Mouse (Mus musculus): Measurements from ENCODE around the gene Mmp11. TPM values are rescaled to one million over a fixed set of nuclear protein-coding genes. Genes with fewer than 3 reads are reported as not detected.
"Not testable (repeated sequence)": the region's sequence is repeated elsewhere in the genome, so short reads cannot be mapped to it uniquely, and the experiment has no call there.

The Mmp11 gene
- polyA plus RNA-seq, 1 experiment from 2014 or later = 245 TPM

- Histone ChIP-seq H3K27me3 (no peaks in the 10 kb centered on the region), H3K4me1 (peaks cover 25% of the 10 kb centered on the region), H3K9ac (no peak overlapping the region), H3K4me2 (no peak overlapping the region), H3K4me3 (no peak overlapping the region), H3K9me3 (no peaks in the 10 kb centered on the region), H3K36me3 (peaks cover 6% of the 10 kb centered on the region; the same call in 1 of the 2 replicates), H3K27ac (no peak overlapping the region)
- no peak for ATAC-seq (ENCODE audit: insufficient number of reproducible peaks, low FRiP score, low TSS enrichment, low read depth)
- WGBS = 43% methylated on average over 8 of the region's 8 CpGs
Measured at GRCm38 (mm10) chr10:75889406-75890153, 46.7 kb downstream of the Mmp11 start.

GRCm38 (mm10) chr10:75887504-75887903 lies 48.8 kb downstream of the Mmp11 start:
- not testable (repeated sequence) for H3K36me3 ChIP-seq; H3K27me3 ChIP-seq; H3K9me3 ChIP-seq; H3K27ac ChIP-seq; H3K4me2 ChIP-seq; H3K4me3 ChIP-seq; H3K9ac ChIP-seq; ATAC-seq (ENCODE audit: insufficient number of reproducible peaks, low FRiP score, low TSS enrichment, low read depth)
- peaks cover 15% of the 10 kb centered on the region for H3K4me1 ChIP-seq
- 81% methylated on average over 5 of the region's 5 CpGs for WGBS

- WGBS = 93% methylated on average over 8 of the region's 8 CpGs
- no peak overlapping the region for H3K4me2 ChIP-seq
Measured at GRCm38 (mm10) chr10:75884742-75885141, 51.6 kb downstream of the Mmp11 start.

GRCm38 (mm10) chr10:75883232-75883552 lies 53.1 kb downstream of the Mmp11 start:
- under 1% methylated on average over 10 of the region's 10 CpGs for WGBS
- H3K27ac ChIP-seq = no peak overlapping the region

More at GRCm38 (mm10) chr10:75884742-75885141, 51.6 kb downstream of the Mmp11 start:
- Histone ChIP-seq H3K27ac (no peak overlapping the region), H3K4me3 (no peak overlapping the region), H3K27me3 (no peaks in the 10 kb centered on the region), H3K9ac (no peak overlapping the region), H3K9me3 (no peaks in the 10 kb centered on the region), H3K36me3 (no peaks in the 10 kb centered on the region), H3K4me1 (peaks cover 12% of the 10 kb centered on the region)
- ATAC-seq (ENCODE audit: insufficient number of reproducible peaks, low FRiP score, low TSS enrichment, low read depth) = no peak

GRCm38 (mm10) chr10:75882433-75883231 lies 53.7 kb downstream of the Mmp11 start:
- no peak overlapping the region for H3K4me3 ChIP-seq
- no peaks in the 10 kb centered on the region for H3K36me3 ChIP-seq
- H3K9me3 ChIP-seq = no peaks in the 10 kb centered on the region
- peaks cover 6% of the 10 kb centered on the region for H3K4me1 ChIP-seq
- H3K27me3 ChIP-seq = no peaks in the 10 kb centered on the region
- H3K4me2 ChIP-seq = peak overlapping the region; percentile 32; the same call in 1 of the 2 replicates
- H3K9ac ChIP-seq = no peak overlapping the region
- 8% methylated on average over 15 of the region's 15 CpGs for WGBS
- no peak for ATAC-seq (ENCODE audit: insufficient number of reproducible peaks, low FRiP score, low TSS enrichment, low read depth)
- H3K27ac ChIP-seq = no peak overlapping the region

More at GRCm38 (mm10) chr10:75883232-75883552, 53.1 kb downstream of the Mmp11 start:
- no peak overlapping the region for H3K4me3 ChIP-seq
- no peaks in the 10 kb centered on the region for H3K36me3 ChIP-seq
- H3K9me3 ChIP-seq = no peaks in the 10 kb centered on the region
- H3K27me3 ChIP-seq = no peaks in the 10 kb centered on the region
- H3K4me1 ChIP-seq = peaks cover 6% of the 10 kb centered on the region
- H3K4me2 ChIP-seq = peak overlapping the region; percentile 32; the same call in 1 of the 2 replicates
- 0 out of 2 replicates have a peak, but pooled peaks have one; percentile 25 for ATAC-seq (ENCODE audit: insufficient number of reproducible peaks, low FRiP score, low TSS enrichment, low read depth)
- H3K9ac ChIP-seq = no peak overlapping the region

GRCm38 (mm10) chr10:75881578-75882432 lies 54.5 kb downstream of the Mmp11 start:
- 23% methylated on average over 20 of the region's 20 CpGs for WGBS
- no peaks in the 10 kb centered on the region for H3K36me3 ChIP-seq
- H3K27me3 ChIP-seq = no peaks in the 10 kb centered on the region
- ATAC-seq (ENCODE audit: insufficient number of reproducible peaks, low FRiP score, low TSS enrichment, low read depth) = no peak
- H3K9ac ChIP-seq = no peak overlapping the region
- no peaks in the 10 kb centered on the region for H3K9me3 ChIP-seq
- no peak overlapping the region for H3K4me2 ChIP-seq
- no peak overlapping the region for H3K4me3 ChIP-seq
- peaks cover 6% of the 10 kb centered on the region for H3K4me1 ChIP-seq
- 0 out of 2 replicates have a peak overlapping the region, but pooled peaks have one; percentile 8 for H3K27ac ChIP-seq

- Histone ChIP-seq H3K9me3 (no peaks in the 10 kb centered on the region), H3K4me1 (peaks cover 6% of the 10 kb centered on the region), H3K36me3 (no peaks in the 10 kb centered on the region), H3K4me2 (no peak overlapping the region), H3K9ac (no peak overlapping the region), H3K27me3 (no peaks in the 10 kb centered on the region), H3K27ac (0 out of 2 replicates have a peak overlapping the region, but pooled peaks have one; percentile 8), H3K4me3 (no peak overlapping the region)
- ATAC-seq (ENCODE audit: insufficient number of reproducible peaks, low FRiP score, low TSS enrichment, low read depth) = no peak
- 32% methylated on average over 6 of the region's 6 CpGs for WGBS
Measured at GRCm38 (mm10) chr10:75880771-75881577, 55.3 kb downstream of the Mmp11 start.

GRCm38 (mm10) chr10:75880351-75880750 lies 55.9 kb downstream of the Mmp11 start:
- Histone ChIP-seq H3K9me3 (no peaks in the 10 kb centered on the region), H3K36me3 (no peaks in the 10 kb centered on the region), H3K27me3 (no peaks in the 10 kb centered on the region), H3K27ac (no peak overlapping the region), H3K4me3 (no peak overlapping the region), H3K9ac (no peak overlapping the region), H3K4me1 (peaks cover 6% of the 10 kb centered on the region), H3K4me2 (no peak overlapping the region)
- WGBS = 93% methylated on average over 10 of the region's 10 CpGs
- no peak for ATAC-seq (ENCODE audit: insufficient number of reproducible peaks, low FRiP score, low TSS enrichment, low read depth)

GRCm38 (mm10) chr10:75878836-75879235 lies 57.5 kb downstream of the Mmp11 start:
- no peak overlapping the region for H3K4me2 ChIP-seq
- H3K27me3 ChIP-seq = no peaks in the 10 kb centered on the region
- H3K9me3 ChIP-seq = no peaks in the 10 kb centered on the region
- no peaks in the 10 kb centered on the region for H3K36me3 ChIP-seq
- peaks cover 6% of the 10 kb centered on the region for H3K4me1 ChIP-seq
- H3K27ac ChIP-seq = no peak overlapping the region
- WGBS = 71% methylated on average over 3 of the region's 3 CpGs
- no peak for ATAC-seq (ENCODE audit: insufficient number of reproducible peaks, low FRiP score, low TSS enrichment, low read depth)
- no peak overlapping the region for H3K9ac ChIP-seq
- H3K4me3 ChIP-seq = no peak overlapping the region

GRCm38 (mm10) chr10:75873543-75874170 lies 62.6 kb downstream of the Mmp11 start:
- H3K27ac ChIP-seq = peak overlapping the region; percentile 12; the same call in 1 of the 2 replicates
- WGBS = 44% methylated on average over 10 of the region's 10 CpGs
- H3K4me1 ChIP-seq = peaks cover 9% of the 10 kb centered on the region
- H3K36me3 ChIP-seq = no peaks in the 10 kb centered on the region
- H3K9ac ChIP-seq = peak overlapping the region; percentile 26; the same call in 1 of the 2 replicates
- no peak for ATAC-seq (ENCODE audit: insufficient number of reproducible peaks, low FRiP score, low TSS enrichment, low read depth)
- H3K9me3 ChIP-seq = no peaks in the 10 kb centered on the region
- H3K4me2 ChIP-seq = peak overlapping the region; percentile 57; the same call in 1 of the 2 replicates
- no peaks in the 10 kb centered on the region for H3K27me3 ChIP-seq
- no peak overlapping the region for H3K4me3 ChIP-seq

Data from limb, embryonic 15.5 days (tissue).